Mouse (Mus musculus): Measurements from ENCODE around the gene Onecut3.

DNA sequence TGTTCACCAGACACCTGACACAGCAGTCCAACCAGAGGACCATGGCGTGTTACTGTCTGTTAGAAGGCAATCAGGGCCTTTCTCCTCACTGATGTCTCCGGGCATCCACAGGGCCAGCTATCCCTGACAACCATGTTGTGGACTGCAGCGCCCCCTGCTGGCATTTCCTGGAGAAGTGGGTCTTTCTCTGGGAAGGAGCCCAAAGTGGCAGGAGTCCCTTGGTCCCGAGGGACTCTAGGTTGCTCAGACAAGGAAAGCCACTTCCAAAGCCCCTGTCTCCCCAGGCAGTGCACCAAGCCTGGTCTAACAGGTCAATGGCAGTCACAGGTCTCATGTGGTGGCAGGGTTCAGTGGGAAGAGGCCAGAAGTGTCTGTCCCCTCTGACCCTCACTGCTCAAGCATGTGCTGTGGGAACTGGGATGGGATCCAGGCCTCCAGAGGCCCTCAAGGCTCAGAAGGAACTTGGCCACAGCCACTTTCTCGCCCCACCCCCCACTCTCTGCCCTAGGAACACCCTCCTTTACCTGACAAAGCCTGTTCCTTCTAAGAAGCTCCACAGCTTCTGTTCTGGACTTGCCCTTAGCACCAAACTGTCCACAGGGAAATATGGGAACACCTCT is 62.8 kb downstream of the Onecut3 start:
- TF ChIP-seq CTCF (IDR thresholded peaks at IDR 0.05; ENCODE audit: borderline replicate concordance, insufficient read depth, low read depth, low read length) (peak; percentile 75), POLR2A (IDR thresholded peaks at IDR 0.05; ENCODE audit: borderline replicate concordance, insufficient read depth, low read length) (no peak)
